Mouse (Mus musculus) erythroblast, embryonic 14.5 days (primary cell): ENCODE results near the gene Snrnp25.

Experiments used
- GATA1 ChIP-seq: IDR thresholded peaks from 2 replicates; pipeline ENCODE4 v1.6.1; 2012; ENCODE audit warnings: low read length, inconsistent platforms, mixed read lengths
- TAL1 ChIP-seq: IDR thresholded peaks from 3 replicates; pipeline ENCODE4 v1.6.1; 2012; ENCODE audit warnings: low read length, inconsistent platforms, mixed read lengths

DNA sequence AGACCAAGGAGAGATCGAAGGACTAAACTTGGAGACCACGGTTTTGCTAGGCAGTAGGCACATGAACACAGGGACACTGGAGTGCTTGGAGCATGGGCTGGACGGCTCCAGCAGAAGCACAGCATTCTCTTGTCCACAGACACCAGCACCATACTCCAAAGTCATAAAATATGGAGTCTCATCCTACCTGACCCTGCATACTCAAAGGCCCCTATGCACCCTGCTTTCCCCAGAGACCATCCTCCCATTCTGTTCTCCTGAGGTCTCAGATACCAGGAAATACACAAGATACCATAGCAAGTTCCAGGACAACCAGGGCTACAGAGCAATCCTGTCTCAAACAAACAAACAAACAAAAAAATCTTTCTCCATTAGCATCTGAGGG is 32.2 kb downstream of the Snrnp25 start:
- no peak for TF ChIP-seq GATA1
- TF ChIP-seq TAL1 = no peak
